Mouse (Mus musculus) mesoderm, embryonic 11.5 days (tissue): ENCODE data around the gene Syce2.
A peak's percentile ranks its signal among the peaks of the same experiment; 100 is the strongest.

Experiments used
- DNase-seq: peaks from one replicate; pipeline ENCODE4 v3.0.0-alpha.2; 2012; ENCODE audit warnings: low read depth, low spot score

Gene Syce2

DNA sequence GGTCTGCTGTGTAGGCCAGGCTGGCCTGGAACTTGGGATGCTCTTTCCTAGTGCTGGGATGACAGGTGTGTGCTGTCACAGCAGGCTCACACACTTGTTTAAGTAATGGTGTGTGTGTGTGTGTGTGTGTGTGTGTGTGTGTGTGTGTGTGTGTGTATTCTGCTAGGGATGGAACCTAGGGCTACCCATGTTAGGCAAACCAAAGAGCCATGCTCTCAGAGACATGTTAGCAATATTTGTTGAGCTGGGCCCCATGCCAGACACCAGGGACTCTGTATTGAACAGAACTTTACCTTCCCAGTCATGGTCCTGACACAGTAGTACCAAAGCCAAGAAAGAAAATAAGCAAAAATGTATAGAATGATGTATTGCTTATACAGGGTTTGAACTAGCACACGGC lies 55.6 kb downstream of the Syce2 start:
- DNase-seq: no peak

DNA sequence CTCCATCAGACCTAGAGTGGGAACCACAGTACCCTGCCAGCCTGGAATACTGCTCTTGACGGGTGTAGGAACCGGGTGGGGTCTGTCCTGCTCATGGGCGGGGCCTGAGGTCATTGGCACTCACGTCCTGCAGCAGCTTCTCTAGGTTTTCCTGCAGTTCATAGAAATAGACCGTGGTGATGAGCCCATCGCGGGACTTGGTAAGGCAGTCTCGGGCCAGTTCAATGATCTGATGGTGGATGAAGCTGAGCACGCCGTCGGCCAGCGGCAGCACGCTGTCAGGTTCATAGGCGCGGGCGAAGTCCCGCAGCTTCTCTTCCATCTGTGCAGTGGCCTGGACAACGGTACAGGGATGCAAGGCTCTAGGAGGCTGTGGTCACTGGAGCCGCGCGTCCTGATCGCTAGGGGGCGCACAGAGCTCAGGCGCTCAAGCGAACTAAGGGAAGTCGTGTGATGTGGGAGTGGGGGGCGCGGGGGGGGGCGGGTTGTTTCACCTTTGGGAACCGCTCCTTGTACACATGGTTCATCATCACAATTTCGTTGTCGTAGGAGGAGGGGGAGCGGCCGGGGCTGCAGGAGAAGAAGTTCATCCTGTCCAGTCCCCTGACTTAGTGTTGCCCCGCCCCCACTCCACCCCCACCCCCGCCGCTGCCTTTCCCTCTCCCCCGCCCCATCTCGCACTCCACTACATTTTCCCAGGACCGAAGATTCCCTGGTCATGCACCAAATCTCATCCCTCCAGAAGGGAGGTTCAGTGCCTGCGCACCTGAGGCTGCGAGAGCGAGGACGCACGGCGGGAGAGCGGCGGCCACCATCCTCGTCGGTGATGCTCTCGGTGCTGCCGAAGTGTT lies 56.8 kb downstream of the Syce2 start:
- DNase-seq: peak; percentile 83

GRCm38 (mm10) chr8:84930582-84930981 lies 58.7 kb downstream of the Syce2 start:
- no peak for DNase-seq

- DNase-seq: no peak
Measured at GRCm38 (mm10) chr8:84933767-84934559, 62.1 kb downstream of the Syce2 start.

GRCm38 (mm10) chr8:84934860-84935259 lies 62.9 kb downstream of the Syce2 start:
- DNase-seq: peak; percentile 86

- DNase-seq: no peak
Measured at GRCm38 (mm10) chr8:84935489-84935888, 63.6 kb downstream of the Syce2 start.

- no peak for DNase-seq
Measured at GRCm38 (mm10) chr8:84936041-84936961, 64.4 kb downstream of the Syce2 start.

- peak; percentile 73 for DNase-seq
Measured at GRCm38 (mm10) chr8:84936962-84937546, 65.1 kb downstream of the Syce2 start, which contains the start of gene Mast1. Gene Mast1 (minus strand): TSS chr8:84937359.
